Mouse (Mus musculus) kidney, adult 2 months (tissue): ENCODE results near the gene Slc4a1ap. TPM values are rescaled to one million over a fixed set of nuclear protein-coding genes. Genes with fewer than 3 reads are reported as not detected.
A peak's percentile ranks its signal among the peaks of the same experiment; 100 is the strongest.
"Not testable (repeated sequence)": the region's sequence is repeated elsewhere in the genome, so short reads cannot be mapped to it uniquely, and the experiment has no call there.

Experiments used
- DNase-seq: peaks from one replicate; pipeline ENCODE4 v3.0.0; 2021
- H3K27ac ChIP-seq: fragments of 200-500 bp; 2 replicates; pipeline ENCODE4 v1.5.1; 2012; ENCODE audit warnings: low read depth, low read length, control low read depth, inconsistent platforms; ENCODE audit not compliant: insufficient read depth
- H3K27me3 ChIP-seq: fragments of 200-500 bp; replicated peaks from 2 replicates; pipeline ENCODE4 v1.6.1; 2012; ENCODE audit warnings: mild to moderate bottlenecking, moderate library complexity, low read length, inconsistent platforms; ENCODE audit not compliant: control insufficient read depth, insufficient read depth
- H3K36me3 ChIP-seq: fragments of 200-500 bp; 2 replicates; pipeline ENCODE4 v1.6.1; 2012; ENCODE audit warnings: mild to moderate bottlenecking, moderate library complexity, low read length, inconsistent platforms; ENCODE audit not compliant: control insufficient read depth, insufficient read depth
- H3K4me1 ChIP-seq: fragments of 200-500 bp; 2 replicates; pipeline ENCODE4 v1.6.1; 2011; ENCODE audit warnings: low read length; ENCODE audit not compliant: control insufficient read depth, insufficient read depth
- H3K4me3 ChIP-seq: fragments of 200-500 bp; 2 replicates; pipeline ENCODE4 v1.5.1; 2011; ENCODE audit warnings: mild to moderate bottlenecking, low read depth, low read length, control low read depth; ENCODE audit not compliant: insufficient read depth
- CTCF ChIP-seq: fragments of 200-500 bp; conservative IDR thresholded peaks from 2 replicates; pipeline ENCODE4 v1.5.1; 2011; ENCODE audit warnings: low read depth, mild to moderate bottlenecking, control low read depth, low read length, moderate library complexity, mixed read lengths; ENCODE audit not compliant: insufficient read depth, insufficient read length
- POLR2A ChIP-seq: fragments of 200-500 bp; IDR thresholded peaks from one replicate; pipeline ENCODE4 v1.6.1; 2011; ENCODE audit warnings: low read depth, low read length, control low read depth
- WGBS: fragments of 180-500 bp; shearing (Covaris S2); methylation state at CpG from one replicate; pipeline ENCODE4 v1.1.7; 2018; 5-methylcytosine and 5-hydroxymethylcytosine counted together
- polyA plus RNA-seq: library from polyadenylated mRNA; depleted of rRNA; stranded (reverse); fragments of >200 nt; gene quantifications from 2 replicates; pipeline ENCODE4 v1.2.3, GENCODE M21; 2012

Slc4a1ap gene
- polyA plus RNA-seq, 1 experiment, result 11.2 TPM

GRCm38 (mm10) chr5:31494513-31495297, 32.1 kb upstream of the Slc4a1ap start, which contains the start of gene Gpn1:
Gpn1 (plus strand) TSS chr5:31494741.
- TF ChIP-seq POLR2A, result no peak
- no peak for TF ChIP-seq CTCF
- peak; percentile 96 for DNase-seq
- Histone ChIP-seq H3K4me3 (peak within 1 kb of the TSS; percentile 76), H3K27ac (no peak within 1 kb of the TSS), H3K27me3 (no peaks in the 10 kb centered on the region), H3K4me1 (peaks cover 4% of the 10 kb centered on the region; the same call in 1 of the 2 replicates), H3K36me3 (no peaks in the 10 kb centered on the region)
- under 1% methylated on average over 49 of the region's 49 CpGs for WGBS

GRCm38 (mm10) chr5:31504843-31505242, 22.0 kb upstream of the Slc4a1ap start:
- no peak overlapping the region for H3K27ac ChIP-seq
- H3K4me1 ChIP-seq, result no peaks in the 10 kb centered on the region
- DNase-seq, result no peak
- no peak overlapping the region for H3K4me3 ChIP-seq
- H3K36me3 ChIP-seq, result no peaks in the 10 kb centered on the region; the same call in 1 of the 2 replicates
- TF ChIP-seq CTCF, result no peak
- TF ChIP-seq POLR2A, result no peak
- H3K27me3 ChIP-seq, result no peaks in the 10 kb centered on the region
- 86% methylated on average over 10 of the region's 10 CpGs for WGBS

DNA sequence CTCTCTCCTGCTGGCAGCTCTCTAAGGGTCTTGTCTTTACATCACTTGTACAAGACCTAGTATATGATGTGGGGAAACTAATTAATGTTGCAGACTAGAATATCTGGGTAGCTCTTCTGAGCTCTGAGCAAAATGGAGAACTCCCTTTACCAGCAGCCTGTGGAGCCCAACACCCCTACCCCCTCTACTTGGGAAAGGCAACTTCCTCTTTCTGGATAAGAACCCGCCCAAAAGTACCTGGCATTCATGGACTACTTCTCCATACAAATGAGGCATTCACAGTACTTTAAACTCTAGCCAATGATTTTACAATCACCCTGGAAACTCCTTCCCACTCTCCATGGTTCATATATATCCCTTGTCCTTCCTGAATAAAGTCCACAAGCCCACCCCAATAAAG, 14.3 kb upstream of the Slc4a1ap start:
- no peak overlapping the region for H3K4me3 ChIP-seq
- WGBS, result 85% methylated on average over 1 of the region's 1 CpGs
- H3K27me3 ChIP-seq, result no peaks in the 10 kb centered on the region
- TF ChIP-seq CTCF, result no peak
- no peak for TF ChIP-seq POLR2A
- no peak overlapping the region for H3K27ac ChIP-seq
- H3K36me3 ChIP-seq, result 0 out of 2 replicates have a peak, but pooled peaks cover 1% of the 10 kb centered on the region
- H3K4me1 ChIP-seq, result no peaks in the 10 kb centered on the region
- DNase-seq, result no peak

DNA sequence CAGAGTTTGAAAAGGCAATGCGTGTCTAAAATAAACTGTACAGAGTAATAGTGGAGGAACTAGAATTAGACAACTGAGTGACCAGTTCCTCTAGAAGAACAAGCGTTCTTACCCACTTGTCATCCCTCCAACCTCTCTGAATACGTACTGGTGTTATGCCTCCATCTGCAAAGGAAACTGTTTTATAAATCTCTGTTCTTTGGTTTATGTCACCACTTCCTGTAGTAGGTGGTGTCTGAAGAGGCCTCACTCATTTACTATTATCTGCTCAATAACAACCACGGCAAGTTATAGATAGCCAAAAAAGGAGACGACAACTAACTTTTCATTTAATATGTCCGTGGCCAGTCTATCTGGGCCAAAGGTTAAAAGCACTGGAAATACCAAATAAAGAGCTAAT, 6.2 kb upstream of the Slc4a1ap start:
- Histone ChIP-seq H3K27ac (no peak overlapping the region), H3K36me3 (peaks cover 3% of the 10 kb centered on the region; the same call in 1 of the 2 replicates), H3K27me3 (no peaks in the 10 kb centered on the region), H3K4me1 (no peaks in the 10 kb centered on the region), H3K4me3 (no peak overlapping the region)
- WGBS, result 86% methylated on average over 6 of the region's 6 CpGs
- TF ChIP-seq CTCF (no peak), POLR2A (no peak)
- DNase-seq, result no peak

GRCm38 (mm10) chr5:31527117-31527680, 404 bp downstream of the Slc4a1ap start:
- TF ChIP-seq CTCF (no peak), POLR2A (no peak)
- DNase-seq, result no peak
- Histone ChIP-seq H3K36me3 (no peaks in the 10 kb centered on the region; the same call in 1 of the 2 replicates), H3K4me1 (0 out of 2 replicates have a peak, but pooled peaks cover 2% of the 10 kb centered on the region), H3K4me3 (peak overlapping the region; percentile 69), H3K27ac (0 out of 2 replicates have a peak overlapping the region, but pooled peaks have one; percentile 84), H3K27me3 (no peaks in the 10 kb centered on the region)
- WGBS, result 2% methylated on average over 40 of the region's 40 CpGs

GRCm38 (mm10) chr5:31527707-31528106, 912 bp downstream of the Slc4a1ap start, which contains the start of gene Supt7l:
Supt7l (minus strand) TSS chr5:31527807.
- H3K36me3 ChIP-seq, DNase-seq: not testable (repeated sequence)

GRCm38 (mm10) chr5:31528560-31528959, 1.8 kb downstream of the Slc4a1ap start:
- Histone ChIP-seq H3K27ac (no peak overlapping the region), H3K27me3 (no peaks in the 10 kb centered on the region), H3K4me1 (0 out of 2 replicates have a peak, but pooled peaks cover 2% of the 10 kb centered on the region), H3K36me3 (no peaks in the 10 kb centered on the region; the same call in 1 of the 2 replicates), H3K4me3 (no peak overlapping the region)
- DNase-seq, result no peak
- TF ChIP-seq POLR2A, result no peak
- 38% methylated on average over 2 of the region's 2 CpGs for WGBS

More at GRCm38 (mm10) chr5:31527707-31528106, 912 bp downstream of the Slc4a1ap start, which contains the start of gene Supt7l:
- peak within 1 kb of the TSS; percentile 69 for H3K4me3 ChIP-seq
- peak within 1 kb of the TSS; percentile 84 for H3K27ac ChIP-seq
- H3K27me3 ChIP-seq, H3K4me1 ChIP-seq: not testable (repeated sequence)
- WGBS, result 80% methylated on average over 11 of the region's 11 CpGs
